Mouse (Mus musculus): ENCODE data around the gene Tymp.

The Tymp gene

GRCm38 (mm10) chr15:89376957-89377356 lies at the start of gene Tymp:
Tymp (minus strand) TSS chr15:89377039.
- DNase-seq (ENCODE audit: low spot score in 2 of 2): no peak

GRCm38 (mm10) chr15:89425711-89426121 lies 48.9 kb upstream of the Tymp start, which contains the start of gene Cpt1b:
Cpt1b (minus strand) TSS chr15:89425863.
- DNase-seq (ENCODE audit: low spot score in 2 of 2): no peak

- DNase-seq (ENCODE audit: low spot score in 2 of 2): no peak
Observed at GRCm38 (mm10) chr15:89424621-89425020, 47.8 kb upstream of the Tymp start.

GRCm38 (mm10) chr15:89421938-89422337 lies 45.1 kb upstream of the Tymp start:
- no peak for DNase-seq (ENCODE audit: low spot score in 2 of 2)

GRCm38 (mm10) chr15:89415282-89415681 lies 38.4 kb upstream of the Tymp start:
- no peak for DNase-seq (ENCODE audit: low spot score in 2 of 2)

GRCm38 (mm10) chr15:89410118-89410517 lies 33.3 kb upstream of the Tymp start, which contains the start of gene Syce3:
Syce3 (minus strand) TSS chr15:89410503.
- DNase-seq (ENCODE audit: low spot score in 2 of 2): no peak

GRCm38 (mm10) chr15:89406691-89407090 lies 29.9 kb upstream of the Tymp start:
- DNase-seq (ENCODE audit: low spot score in 2 of 2): no peak

GRCm38 (mm10) chr15:89404831-89405623 lies 28.2 kb upstream of the Tymp start:
- no peak for DNase-seq (ENCODE audit: low spot score in 2 of 2)

- DNase-seq (ENCODE audit: low spot score in 2 of 2): no peak
Observed at GRCm38 (mm10) chr15:89402471-89402870, 25.6 kb upstream of the Tymp start.

GRCm38 (mm10) chr15:89399716-89400115 lies 22.9 kb upstream of the Tymp start:
- no peak for DNase-seq (ENCODE audit: low spot score in 2 of 2)

GRCm38 (mm10) chr15:89398146-89398545 lies 21.3 kb upstream of the Tymp start:
- no peak for DNase-seq (ENCODE audit: low spot score in 2 of 2)

GRCm38 (mm10) chr15:89396883-89397282 lies 20.0 kb upstream of the Tymp start:
- DNase-seq (ENCODE audit: low spot score in 2 of 2): no peak

GRCm38 (mm10) chr15:89390081-89390480 lies 13.2 kb upstream of the Tymp start:
- DNase-seq (ENCODE audit: low spot score in 2 of 2): no peak

GRCm38 (mm10) chr15:89387127-89387526 lies 10.3 kb upstream of the Tymp start:
- no peak for DNase-seq (ENCODE audit: low spot score in 2 of 2)

- no peak for DNase-seq (ENCODE audit: low spot score in 2 of 2)
Observed at GRCm38 (mm10) chr15:89384617-89385016, 7.8 kb upstream of the Tymp start, which contains the start of gene Klhdc7b. Klhdc7b (plus strand) TSS chr15:89384917.

GRCm38 (mm10) chr15:89379429-89379828 lies 2.6 kb upstream of the Tymp start:
- peak; percentile 75 to 83 for DNase-seq (ENCODE audit: low spot score in 2 of 2)

- DNase-seq (ENCODE audit: low spot score in 2 of 2): peak; percentile 25 to 70
Observed at GRCm38 (mm10) chr15:89378831-89379401, 2.1 kb upstream of the Tymp start, which contains the start of gene Odf3b. Odf3b (minus strand) TSS chr15:89379282.

GRCm38 (mm10) chr15:89377938-89378828 lies 1.3 kb upstream of the Tymp start:
- DNase-seq (ENCODE audit: low spot score in 2 of 2): no peak

- no peak for DNase-seq (ENCODE audit: low spot score in 2 of 2)
Observed at GRCm38 (mm10) chr15:89377362-89377761, 523 bp upstream of the Tymp start.

- DNase-seq (ENCODE audit: low spot score in 2 of 2): no peak
Observed at GRCm38 (mm10) chr15:89376040-89376439, 799 bp downstream of the Tymp start.

- no peak for DNase-seq (ENCODE audit: low spot score in 2 of 2)
Observed at GRCm38 (mm10) chr15:89374801-89375534, 1.9 kb downstream of the Tymp start.
